Mouse (Mus musculus) retina, adult 2 months (tissue): Measurements from ENCODE around the gene En1.

Source experiments
- DNase-seq: peaks from one replicate; pipeline ENCODE4 v3.0.0-alpha.2; 2012; ENCODE audit warnings: low read depth, low spot score

Gene En1

DNA sequence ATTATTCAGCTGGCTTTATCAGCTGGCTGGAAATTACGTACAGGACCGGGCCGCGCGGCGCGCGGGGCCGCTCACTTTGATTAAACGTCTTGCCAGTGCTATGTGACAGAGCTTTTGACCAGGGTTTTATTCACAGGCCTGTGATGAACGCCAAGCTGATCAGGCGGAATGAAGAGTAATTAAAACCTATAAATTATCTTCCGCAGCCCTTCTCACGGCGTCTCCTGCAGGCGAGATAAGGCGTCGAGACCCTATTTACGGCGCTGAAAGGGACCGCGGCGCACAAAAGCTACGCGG, 2.1 kb upstream of the En1 start:
- DNase-seq = no peak

DNA sequence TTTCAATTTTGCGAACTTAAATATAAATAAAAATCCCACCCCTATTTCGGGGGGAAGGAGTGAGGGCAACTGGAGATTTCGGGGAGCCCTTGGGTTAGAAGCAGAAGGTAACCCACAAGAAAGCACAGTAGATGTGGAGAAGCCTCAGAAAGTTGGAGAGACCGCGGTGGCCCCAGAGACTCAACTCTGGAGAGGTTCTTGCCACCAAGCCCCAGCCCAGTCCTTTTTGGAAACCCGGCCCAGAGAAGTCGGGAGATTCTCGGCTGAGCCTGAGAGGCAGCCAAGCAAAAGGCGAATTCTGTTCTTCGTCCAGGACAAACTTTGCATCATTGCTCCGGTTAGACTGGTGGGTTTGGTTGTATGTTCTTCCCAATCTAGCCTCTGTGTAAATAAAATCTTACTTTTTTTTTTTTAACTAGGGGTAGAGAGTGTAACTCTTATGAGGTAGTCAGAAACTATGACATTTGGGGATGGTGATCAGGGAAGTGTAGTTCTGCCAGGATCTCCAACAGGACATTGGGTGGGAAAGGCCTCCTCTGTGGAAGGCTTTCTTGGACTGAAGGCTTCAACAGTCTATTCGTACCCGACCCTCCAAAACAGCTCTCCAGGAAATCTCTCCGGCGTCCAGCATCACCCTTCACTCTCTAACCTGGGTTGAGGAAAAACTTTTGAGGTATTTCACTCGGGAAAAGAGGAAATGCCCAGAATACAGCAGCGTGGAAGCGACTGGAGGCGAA, 1.5 kb upstream of the En1 start:
- no peak for DNase-seq

DNA sequence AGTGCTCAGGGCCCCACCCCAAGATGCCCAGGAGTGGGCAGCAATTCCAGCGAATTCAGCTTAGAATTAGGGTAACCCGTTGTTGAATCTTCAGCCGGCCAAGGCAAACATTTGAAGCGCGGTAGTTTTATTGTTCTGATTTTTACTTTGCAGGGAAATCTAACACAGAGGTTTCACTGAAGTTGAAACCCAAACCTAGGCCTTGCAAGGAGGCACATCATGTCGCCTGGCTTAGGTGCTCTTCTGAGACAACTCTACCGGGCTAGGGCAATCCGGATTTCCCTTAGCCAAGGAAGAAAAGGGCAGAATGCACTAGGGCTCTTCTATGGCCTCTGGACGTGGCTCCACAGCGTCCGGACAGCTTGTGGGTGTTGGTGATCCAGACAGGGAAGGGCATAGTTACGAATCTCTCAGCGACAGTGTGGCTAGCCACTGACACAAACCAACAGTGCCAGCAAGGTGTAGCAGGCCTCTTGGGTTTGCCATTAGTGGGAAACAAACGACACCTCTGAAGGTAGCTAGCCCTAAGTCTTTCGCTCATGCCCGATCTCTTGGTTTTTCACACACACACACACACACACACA, 873 bp upstream of the En1 start:
- DNase-seq = no peak

DNA sequence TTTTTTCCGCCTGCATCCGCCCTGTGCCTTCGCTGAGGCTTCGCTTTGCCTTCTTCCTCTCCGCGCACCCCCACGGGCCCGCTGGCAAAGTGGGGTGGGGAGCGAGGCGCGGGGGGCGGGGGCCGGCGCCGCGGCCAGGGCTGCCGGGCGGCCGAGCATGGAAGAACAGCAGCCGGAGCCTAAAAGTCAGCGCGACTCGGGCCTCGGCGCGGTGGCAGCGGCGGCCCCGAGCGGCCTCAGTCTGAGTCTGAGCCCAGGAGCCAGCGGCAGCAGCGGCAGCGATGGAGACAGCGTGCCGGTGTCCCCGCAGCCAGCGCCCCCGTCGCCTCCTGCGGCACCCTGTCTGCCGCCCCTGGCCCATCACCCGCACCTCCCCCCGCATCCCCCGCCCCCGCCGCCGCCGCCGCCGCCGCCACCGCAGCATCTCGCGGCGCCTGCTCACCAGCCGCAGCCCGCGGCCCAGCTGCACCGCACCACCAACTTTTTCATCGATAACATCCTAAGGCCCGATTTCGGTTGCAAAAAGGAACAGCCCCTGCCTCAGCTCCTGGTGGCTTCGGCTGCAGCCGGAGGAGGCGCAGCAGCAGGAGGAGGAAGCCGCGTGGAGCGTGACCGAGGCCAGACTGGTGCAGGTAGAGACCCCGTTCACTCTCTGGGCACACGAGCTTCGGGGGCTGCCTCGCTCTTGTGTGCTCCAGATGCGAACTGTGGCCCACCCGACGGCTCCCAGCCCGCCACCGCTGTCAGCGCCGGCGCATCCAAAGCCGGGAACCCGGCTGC, 848 bp downstream of the En1 start:
- DNase-seq = no peak

DNA sequence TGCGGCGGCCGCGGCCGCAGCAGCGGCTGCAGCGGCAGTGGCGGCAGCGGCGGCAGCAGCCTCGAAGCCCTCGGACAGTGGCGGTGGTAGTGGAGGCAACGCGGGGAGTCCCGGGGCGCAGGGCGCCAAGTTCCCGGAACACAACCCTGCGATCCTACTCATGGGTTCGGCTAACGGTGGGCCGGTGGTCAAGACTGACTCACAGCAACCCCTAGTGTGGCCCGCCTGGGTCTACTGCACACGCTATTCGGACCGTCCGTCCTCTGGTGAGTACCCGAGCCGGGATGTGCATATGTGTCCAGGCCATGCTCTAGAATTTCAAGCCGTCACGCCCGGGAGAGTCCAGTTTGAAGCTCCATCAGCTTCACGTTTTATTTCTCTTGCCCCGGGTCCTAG, 1.4 kb downstream of the En1 start:
- DNase-seq = no peak

DNA sequence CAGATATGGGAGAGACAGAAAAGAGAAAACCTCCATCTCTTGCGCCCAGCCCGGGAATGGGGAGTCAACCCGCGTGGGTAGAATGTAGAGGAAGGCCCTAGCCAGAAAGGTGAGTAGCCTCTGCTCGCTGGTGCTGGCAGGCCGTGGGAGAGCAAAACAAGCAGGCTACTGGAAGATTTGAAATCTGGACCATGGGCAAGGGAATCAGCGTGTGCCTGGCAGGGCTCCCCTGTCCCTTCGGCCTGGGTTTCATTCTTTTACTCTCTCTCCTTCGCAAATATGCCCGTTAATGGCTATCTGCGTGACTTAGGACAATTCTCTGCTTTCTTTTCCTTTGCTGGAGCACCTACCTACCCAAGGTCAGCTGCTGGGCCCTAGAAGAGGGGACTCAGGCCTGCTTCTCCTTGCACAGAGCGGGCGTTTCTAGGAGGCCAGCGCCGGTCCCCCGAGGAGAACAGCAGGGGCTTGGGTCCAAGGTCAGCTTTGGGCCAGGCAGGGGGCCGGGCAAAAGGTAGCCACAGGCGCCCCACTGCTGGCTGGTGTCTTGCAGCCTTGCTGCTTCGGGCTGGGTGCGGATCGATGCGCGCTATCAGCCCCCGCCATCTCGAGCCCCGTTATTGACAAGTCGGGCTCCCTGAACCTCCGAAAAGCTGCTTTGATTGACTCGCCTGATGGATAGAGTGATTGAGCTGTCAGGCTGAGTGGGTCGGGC, 2.4 kb downstream of the En1 start:
- DNase-seq = no peak

DNA sequence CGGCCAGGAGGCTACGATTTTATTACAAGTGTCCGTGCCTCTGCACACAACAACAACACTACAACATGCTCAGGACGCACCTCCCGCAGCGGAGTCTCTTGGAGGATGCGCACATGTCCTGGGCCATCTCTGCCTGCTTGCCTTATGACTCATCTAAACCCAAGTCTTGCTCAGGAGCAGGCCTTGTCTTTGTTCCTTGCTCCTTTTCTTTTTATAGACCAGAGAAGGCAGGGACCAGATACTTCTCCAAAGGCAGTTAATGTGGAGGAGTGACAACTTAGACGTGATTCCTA, 2.9 kb downstream of the En1 start:
- no peak for DNase-seq

DNA sequence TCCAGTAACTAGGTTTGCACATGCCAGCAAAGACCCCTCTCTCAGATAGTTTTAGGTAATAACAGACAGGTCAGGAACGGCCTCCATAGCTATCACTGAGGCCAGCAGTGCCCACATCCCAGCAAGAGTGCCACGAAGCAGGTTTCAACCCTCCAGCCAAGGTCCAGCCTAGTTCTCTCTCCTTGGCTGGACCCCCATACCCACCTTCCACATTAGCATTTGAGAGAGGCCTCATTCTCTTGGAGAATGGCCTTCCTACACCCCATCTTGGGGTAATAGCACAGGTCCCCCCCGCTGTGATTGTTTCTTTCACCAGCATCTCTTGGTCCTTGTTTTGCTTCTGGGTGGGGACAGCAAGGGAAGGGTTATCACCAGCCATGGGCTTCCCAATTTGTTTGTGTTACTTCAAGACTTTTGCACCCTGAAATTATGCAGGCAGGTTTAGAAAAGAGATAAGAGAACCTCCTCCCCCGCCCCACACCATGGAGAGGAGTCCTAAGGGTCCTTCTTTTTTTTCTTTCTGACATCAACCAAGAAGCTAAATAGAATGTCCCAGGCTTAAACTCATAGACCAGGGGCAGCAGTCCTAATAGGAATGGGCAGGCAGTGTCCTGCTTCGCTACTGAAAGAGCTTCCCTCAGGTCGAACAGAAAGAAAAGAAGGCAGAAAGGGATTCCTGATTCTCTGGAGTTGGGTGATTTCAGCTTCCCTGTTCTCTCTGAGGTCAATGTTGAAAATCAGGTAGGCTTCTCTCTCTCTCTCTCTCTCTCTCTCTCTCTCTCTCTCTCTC, 3.5 kb downstream of the En1 start:
- DNase-seq = no peak

DNA sequence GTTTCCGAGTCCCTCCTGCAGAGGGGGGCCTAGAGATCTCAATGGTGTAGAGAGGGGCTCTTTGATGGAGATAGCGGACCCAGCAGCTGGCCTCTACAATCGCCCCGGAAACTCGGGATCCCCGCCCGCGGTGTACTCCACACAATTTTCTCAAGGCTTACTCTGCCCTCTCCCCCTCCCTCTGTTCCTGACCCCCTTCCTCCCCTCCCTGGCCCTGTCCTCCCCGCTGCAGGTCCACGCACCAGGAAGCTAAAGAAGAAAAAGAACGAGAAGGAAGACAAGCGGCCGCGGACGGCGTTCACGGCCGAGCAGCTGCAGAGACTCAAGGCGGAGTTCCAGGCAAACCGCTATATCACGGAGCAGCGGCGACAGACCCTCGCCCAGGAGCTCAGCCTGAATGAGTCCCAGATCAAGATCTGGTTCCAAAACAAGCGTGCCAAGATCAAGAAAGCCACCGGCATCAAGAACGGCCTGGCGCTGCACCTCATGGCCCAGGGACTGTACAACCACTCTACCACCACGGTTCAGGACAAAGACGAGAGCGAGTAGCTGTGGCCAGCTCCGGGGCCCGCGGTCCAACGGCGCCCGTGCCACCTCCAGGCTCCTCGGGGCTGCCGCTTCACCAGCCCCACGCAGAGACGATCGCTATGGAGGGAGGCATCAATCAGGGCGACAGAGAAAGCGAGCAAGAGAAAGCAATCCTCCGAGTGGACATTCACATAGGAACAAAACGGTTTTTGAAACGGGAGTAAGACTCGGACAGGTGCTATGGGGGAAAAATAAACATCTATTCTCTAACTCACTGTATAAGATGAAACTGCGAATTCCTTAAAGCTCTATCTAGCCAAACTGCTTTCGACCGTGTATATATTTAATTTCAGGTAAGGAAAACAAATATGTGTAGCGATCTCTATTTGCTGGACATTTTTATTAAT, 4.7 kb downstream of the En1 start:
- DNase-seq = no peak

DNA sequence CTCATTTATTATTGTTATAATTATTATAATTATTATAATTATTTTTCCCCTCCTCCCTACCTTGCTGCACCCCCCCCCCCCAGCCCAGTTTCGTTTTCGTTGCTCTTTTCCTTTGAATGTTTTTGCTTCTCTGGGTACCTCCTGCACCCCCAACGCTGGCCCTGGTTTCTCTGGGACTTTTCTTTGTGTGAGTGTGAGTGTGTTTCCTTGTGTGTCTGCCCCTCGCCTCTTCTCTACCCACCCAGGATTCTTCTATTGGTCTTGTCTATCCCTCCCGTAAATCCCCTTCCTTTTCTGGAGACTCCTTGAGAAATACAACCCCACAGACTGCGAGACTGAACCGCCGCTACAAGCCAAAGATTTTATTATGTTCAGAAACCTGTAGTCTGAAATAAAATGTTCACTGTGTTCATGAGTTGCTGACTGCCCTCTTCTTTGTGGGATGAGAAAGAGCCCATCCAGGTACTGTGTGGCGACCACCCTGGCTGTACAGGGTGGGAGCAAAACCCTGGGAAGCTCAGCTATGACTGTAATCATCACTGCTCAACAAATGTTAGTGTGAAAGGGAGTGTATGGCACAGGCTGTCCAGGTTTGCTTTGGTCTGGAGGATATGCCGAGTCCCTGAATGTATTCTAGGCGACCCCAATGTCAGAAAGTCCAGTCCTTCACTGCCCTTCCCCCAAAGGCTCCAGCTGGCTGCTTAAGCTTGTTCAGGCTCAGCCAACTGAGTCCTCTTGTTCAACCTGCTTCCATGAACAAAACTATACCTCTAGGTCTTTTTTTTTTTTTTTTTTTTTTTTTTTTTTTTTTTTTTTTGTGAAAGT, 5.6 kb downstream of the En1 start:
- DNase-seq = no peak

DNA sequence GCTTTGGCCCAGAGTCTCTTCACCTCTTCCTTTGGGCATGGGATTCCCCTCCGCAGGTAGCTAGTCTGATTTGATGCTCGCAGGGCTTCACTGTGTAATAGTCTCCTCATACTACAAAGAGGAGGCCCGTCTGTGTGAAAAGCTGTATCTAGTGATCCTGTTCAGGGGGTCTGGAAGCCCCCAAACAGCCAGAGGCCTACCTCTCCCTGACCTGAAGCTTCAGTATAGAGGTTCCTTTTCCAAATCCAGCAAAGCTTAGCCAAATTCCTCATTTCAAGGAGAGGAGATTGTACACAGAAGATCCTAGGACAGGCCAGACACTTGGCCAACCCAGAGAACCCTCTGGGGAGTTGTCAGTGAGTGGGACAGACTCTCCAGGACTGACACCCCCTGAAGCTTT, 6.2 kb downstream of the En1 start:
- DNase-seq = no peak

DNA sequence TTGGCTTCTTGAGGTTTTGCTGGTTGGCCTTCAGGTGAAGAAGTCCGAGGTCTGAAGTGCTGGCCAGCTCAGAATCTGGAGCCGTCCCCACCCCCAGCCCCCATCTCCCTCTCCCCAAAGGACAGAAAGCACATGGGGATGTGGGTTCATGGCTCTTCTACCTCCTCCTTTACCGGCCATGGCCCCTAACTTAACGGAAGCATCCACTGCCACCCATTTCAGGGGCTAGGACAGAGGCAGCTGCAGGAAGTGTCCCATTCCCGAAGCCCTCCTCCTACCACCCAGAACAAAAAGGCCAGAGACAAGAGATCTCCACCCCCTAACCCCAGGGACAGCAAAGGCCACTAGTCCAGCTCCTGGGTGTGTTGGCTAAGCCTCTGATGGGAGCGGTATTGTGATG, 7.4 kb downstream of the En1 start:
- no peak for DNase-seq

DNA sequence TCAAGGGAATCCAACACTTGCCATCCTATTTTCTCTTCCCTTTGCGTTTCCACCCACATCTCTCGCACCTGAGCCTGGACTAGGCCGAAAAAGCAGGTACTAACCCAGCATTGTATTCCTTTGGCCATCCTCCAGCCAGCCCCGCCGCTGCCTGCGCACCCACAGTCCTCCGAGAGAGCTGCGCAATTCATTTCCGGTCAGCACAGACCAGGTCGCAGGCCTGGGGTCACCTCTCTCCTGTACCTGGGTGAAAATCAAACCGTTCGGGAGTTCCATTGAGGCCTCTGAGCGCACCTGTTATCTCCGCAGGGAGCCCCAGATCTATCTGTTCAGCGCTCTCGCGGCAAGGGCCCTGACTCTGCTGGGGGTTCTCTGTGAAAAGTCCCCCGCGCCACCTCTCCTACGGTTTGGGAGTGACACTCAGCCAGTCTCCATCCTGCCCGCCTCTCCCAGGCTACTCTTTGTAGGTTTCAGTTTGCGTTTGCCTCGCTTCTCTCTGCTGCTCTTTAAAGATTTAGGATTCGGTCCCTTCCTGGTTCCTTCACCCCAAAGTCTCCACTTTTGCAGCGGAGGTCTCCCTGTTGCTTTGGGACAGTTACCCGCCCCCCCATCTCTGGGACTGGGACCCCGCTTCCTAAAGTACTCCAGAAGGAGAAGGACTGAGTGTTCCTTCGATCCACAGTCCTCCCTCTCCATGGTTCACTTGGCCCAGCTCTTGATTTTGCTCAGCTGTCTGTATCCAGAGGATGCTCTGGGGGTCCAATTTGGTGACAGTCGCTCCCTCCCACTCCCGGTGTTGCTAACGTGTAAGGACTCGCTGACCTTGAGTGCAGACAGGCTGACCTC, 11.5 kb downstream of the En1 start:
- DNase-seq = no peak

DNA sequence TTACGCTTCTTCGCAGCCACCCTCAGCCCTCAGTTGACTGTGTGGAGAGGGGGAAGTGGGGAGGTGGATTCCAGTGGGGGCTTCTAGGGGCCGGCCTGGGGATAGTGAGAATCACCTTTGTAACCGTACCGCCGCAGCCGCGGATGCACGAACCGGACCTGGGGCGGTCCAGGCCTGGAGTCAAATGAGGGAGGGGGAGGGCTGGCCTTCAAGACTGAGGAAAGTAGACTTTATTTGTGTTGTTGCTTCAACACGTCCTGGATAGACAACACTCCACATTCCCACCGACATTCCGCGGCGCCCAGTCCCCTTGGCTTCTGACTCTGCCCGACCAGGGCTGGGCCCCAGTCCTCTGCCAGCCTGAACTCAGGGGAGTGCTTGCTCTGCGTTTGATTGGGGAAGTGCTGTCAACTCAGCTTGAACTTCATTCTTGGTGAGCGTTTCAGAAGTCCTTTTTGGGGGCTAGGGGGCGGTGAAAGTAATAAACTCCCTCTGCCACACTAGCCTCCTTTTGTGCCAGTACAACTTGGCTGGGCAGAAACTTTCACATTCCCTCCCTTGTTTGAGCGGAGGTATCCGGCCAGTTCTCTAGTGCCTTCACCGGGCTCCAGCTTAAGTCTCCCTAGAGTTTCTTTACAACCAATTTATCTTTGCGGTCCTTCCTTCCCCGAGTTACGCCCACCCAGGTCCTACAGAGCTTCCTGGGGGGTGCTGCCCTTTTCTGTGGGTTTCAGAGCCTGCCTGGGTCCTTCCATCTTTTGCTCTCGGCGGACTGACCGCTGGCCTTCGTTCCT, 12.3 kb downstream of the En1 start:
- no peak for DNase-seq

DNA sequence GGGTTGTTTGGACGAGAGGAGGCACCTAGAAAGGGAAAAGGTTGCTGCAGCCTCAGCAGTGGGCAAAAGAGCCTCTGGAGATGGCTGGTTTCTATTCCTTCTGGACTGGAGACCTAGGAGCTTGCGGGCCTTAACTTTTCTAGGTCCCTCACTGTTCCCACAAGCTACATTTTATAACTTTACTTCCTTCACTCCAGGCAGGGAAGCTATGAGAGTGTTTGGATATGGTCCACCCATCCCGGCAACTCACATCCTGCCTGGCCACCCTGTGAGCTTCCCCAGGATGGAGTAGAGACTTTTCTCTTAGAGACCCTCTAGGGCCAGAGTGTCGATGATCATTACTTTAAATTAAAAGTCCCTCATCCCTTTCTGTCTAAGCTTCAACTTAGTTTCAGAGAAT, 13.3 kb downstream of the En1 start:
- no peak for DNase-seq

DNA sequence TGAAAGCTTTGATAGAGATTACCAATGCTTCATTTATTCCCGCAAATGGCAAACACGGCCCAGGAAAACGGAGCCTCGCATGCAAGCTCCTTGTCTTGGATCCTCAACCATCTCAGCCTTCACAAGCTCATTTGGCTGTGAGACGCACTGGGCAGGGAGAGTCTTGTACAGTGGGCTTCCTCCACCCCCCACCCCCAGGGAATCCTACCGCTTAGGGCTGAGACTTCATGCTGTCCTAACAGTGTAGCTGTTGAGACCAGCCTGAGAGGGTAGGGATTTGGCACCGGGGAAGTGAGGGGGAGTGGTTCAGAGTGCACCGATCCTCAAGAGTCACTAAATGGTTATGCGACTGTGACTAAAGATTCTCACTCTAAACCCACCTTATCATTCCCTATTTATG, 13.7 kb downstream of the En1 start:
- no peak for DNase-seq

DNA sequence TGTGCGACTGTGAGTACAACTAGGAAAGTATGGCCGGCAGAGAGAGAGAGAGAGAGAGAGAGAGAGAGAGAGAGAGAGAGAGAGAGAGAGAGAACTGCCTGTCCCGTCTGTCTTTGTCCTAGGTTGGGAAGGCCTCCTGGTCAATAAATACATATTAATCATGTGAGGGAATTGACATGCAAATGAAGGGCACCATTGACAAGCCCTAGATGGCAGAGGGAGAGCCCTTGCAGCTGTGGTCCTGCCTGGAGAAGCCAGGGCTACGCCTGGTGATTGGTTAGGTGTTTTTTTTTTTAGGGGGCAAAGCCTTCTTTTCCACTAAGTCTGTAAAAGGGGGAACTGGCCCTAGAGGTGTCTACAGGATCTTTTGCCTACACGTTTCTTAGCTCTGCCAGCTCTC, 19.2 kb downstream of the En1 start:
- DNase-seq = no peak

DNA sequence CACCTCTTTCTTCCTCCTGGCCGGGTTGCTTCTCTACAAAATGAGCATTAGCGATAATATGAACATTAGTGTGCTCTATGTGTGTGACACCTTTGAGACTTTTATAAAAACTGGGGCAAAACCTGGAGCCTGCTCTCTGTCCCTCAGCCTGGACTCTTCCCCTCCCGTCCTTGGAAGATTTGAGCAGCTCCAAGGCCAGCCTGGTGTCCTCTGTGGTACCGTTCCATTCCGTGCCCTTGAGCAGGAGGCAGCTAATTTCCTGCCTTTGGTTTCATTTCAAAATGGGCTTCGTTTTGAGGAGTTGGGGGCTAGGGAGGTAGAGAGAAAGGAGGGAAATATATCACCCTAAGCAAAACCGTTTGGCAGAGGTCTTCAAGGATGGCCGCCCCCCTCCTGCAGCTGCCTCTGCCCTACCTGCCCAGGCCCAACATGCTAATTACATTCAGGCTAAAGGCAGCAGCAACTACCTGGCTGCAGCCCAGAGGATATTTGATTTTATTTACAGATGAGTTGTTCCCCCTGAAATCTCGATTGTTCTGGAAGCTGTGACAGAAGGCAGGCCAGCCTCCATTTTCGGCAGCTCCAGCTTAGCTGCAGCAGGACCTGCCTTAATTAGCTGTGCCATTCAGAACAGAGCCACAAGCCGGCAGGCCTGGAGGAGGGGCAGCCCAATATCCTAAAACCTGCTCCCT, 24.9 kb downstream of the En1 start:
- no peak for DNase-seq
